Mouse (Mus musculus) neural tube, embryonic 15.5 days (tissue): Measurements from ENCODE around the gene Olfr46. TPM values are rescaled to one million over a fixed set of nuclear protein-coding genes. Genes with fewer than 3 reads are reported as not detected.
"Not testable (repeated sequence)": the region's sequence is repeated elsewhere in the genome, so short reads cannot be mapped to it uniquely, and the experiment has no call there.

Experiments
- ATAC-seq: fragments of 200-750 bp; cut with Nextera tagmentation; 2 replicates; pipeline ENCODE4 v1.8.0; 2017; ENCODE audit warnings: mild to moderate bottlenecking, moderate TSS enrichment, moderate library complexity; ENCODE audit not compliant: low FRiP score
- H3K27ac ChIP-seq: fragments of 300-500 bp; sonication (generic); replicated peaks from 2 replicates; pipeline ENCODE4 v1.5.1; 2015; ENCODE audit warnings: mild to moderate bottlenecking, inconsistent platforms
- H3K27me3 ChIP-seq: fragments of 300-500 bp; sonication (generic); replicated peaks from 2 replicates; pipeline ENCODE4 v1.6.1; 2015; ENCODE audit warnings: inconsistent platforms
- H3K36me3 ChIP-seq: fragments of 300-500 bp; sonication (generic); 2 replicates; pipeline ENCODE4 v1.6.1; 2015; ENCODE audit warnings: inconsistent platforms
- H3K4me1 ChIP-seq: fragments of 300-500 bp; sonication (generic); 2 replicates; pipeline ENCODE4 v1.6.1; 2015; ENCODE audit warnings: inconsistent platforms
- H3K4me2 ChIP-seq: fragments of 300-500 bp; sonication (generic); 2 replicates; pipeline ENCODE4 v1.6.1; 2015; ENCODE audit warnings: inconsistent platforms, mild to moderate bottlenecking, moderate library complexity
- H3K4me3 ChIP-seq: fragments of 300-500 bp; sonication (generic); replicated peaks from 2 replicates; pipeline ENCODE4 v1.5.1; 2015; ENCODE audit warnings: mild to moderate bottlenecking, inconsistent platforms
- H3K9ac ChIP-seq: fragments of 300-500 bp; sonication (generic); replicated peaks from 2 replicates; pipeline ENCODE4 v1.6.1; 2015; ENCODE audit warnings: mild to moderate bottlenecking, inconsistent platforms
- H3K9me3 ChIP-seq: fragments of 300-500 bp; sonication (generic); replicated peaks from 2 replicates; pipeline ENCODE4 v1.6.1; 2016; ENCODE audit warnings: inconsistent platforms
- WGBS: fragments of 180-500 bp; shearing (Covaris S2); methylation state at CpG from one replicate; pipeline ENCODE4 v1.1.7; 2015; ENCODE audit warnings: mixed read lengths; 5-methylcytosine and 5-hydroxymethylcytosine counted together
- polyA plus RNA-seq: library from polyadenylated mRNA; unstranded; fragments of >200 nt; fragmentation: Nextera tagmentation; extraction: Ambion mirVana; gene quantifications from 2 replicates; pipeline ENCODE4 v1.2.1, GENCODE M21; 2015

Gene Olfr46
- 0.01 TPM in 1 of 2 replicates, not detected in the other for polyA plus RNA-seq

GRCm38 (mm10) chr7:140600969-140601368, at the start of gene Olfr46:
Gene Olfr46 (plus strand): TSS chr7:140601269.
- H3K27ac ChIP-seq, H3K4me1 ChIP-seq, H3K4me3 ChIP-seq, H3K9ac ChIP-seq, H3K27me3 ChIP-seq, H3K9me3 ChIP-seq, H3K36me3 ChIP-seq, ATAC-seq, H3K4me2 ChIP-seq: not testable (repeated sequence)
- WGBS, result 85% methylated on average over 2 of the region's 2 CpGs

GRCm38 (mm10) chr7:140567586-140567985, 33.5 kb upstream of the Olfr46 start, which contains the start of gene Olfr538:
Gene Olfr538 (plus strand): TSS chr7:140567886.
- H3K4me1 ChIP-seq, result no peaks in the 10 kb centered on the region
- no peak within 1 kb of the TSS for H3K4me2 ChIP-seq
- 66% methylated on average over 3 of the region's 3 CpGs for WGBS
- H3K4me3 ChIP-seq, result no peak within 1 kb of the TSS
- ATAC-seq, result no peak
- H3K27me3 ChIP-seq, result no peaks in the 10 kb centered on the region
- H3K36me3 ChIP-seq, result no peaks in the 10 kb centered on the region
- H3K27ac ChIP-seq, result no peak within 1 kb of the TSS
- no peaks in the 10 kb centered on the region for H3K9me3 ChIP-seq
- H3K9ac ChIP-seq, result no peak within 1 kb of the TSS

DNA sequence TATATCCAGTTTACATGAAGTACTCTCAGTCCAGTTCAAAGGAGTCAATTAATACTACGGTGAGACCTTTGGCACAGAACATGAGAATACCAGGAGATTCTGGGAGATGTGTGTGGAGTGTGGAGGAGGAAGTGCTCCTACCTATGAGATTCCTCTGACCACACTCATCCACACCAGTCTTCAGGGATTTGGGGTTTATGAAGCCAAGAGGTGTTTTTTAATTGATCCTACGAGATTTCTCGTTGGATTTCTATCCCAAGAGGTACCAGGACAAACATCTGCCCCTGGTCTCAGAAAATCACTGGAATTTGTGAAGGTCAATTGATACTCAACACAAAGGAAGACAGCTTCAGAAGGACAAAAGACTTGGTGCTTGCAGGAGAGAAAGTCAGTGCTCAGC, 27.6 kb downstream of the Olfr46 start, which contains the start of gene Olfr61:
Olfr61 (plus strand) TSS at position 301 of the 400 bp plus-strand sequence.
- H3K4me3 ChIP-seq, ATAC-seq, H3K9ac ChIP-seq, H3K36me3 ChIP-seq, H3K27ac ChIP-seq, H3K9me3 ChIP-seq, H3K27me3 ChIP-seq, H3K4me2 ChIP-seq, H3K4me1 ChIP-seq: not testable (repeated sequence)
- 89% methylated on average over 3 of the region's 3 CpGs for WGBS

DNA sequence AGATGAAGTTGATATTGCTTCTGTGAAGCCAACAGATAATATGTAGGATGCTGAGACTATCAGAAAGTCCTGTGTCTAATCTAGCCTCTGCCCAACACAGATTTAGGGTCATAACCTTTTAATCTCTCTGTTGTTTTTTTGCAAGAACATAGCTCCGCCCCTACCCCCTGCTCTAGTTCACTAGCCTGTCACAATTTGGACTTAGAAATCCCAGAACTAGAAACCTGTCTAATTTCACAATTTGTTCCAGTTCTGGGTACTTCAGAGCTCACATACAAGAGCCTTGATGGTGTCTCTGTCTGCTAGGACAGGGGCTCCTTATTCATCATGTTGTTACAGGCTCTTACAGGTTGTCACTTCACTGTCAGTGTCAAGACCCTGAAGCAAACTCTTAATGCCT, 29.5 kb downstream of the Olfr46 start:
- H3K9ac ChIP-seq, result no peak overlapping the region
- no peaks in the 10 kb centered on the region for H3K9me3 ChIP-seq
- no peak overlapping the region for H3K4me2 ChIP-seq
- 84% methylated on average over 1 of the region's 1 CpGs for WGBS
- no peaks in the 10 kb centered on the region for H3K36me3 ChIP-seq
- no peaks in the 10 kb centered on the region for H3K27me3 ChIP-seq
- ATAC-seq, result no peak
- no peak overlapping the region for H3K4me3 ChIP-seq
- H3K4me1 ChIP-seq, result no peaks in the 10 kb centered on the region
- H3K27ac ChIP-seq, result no peak overlapping the region

DNA sequence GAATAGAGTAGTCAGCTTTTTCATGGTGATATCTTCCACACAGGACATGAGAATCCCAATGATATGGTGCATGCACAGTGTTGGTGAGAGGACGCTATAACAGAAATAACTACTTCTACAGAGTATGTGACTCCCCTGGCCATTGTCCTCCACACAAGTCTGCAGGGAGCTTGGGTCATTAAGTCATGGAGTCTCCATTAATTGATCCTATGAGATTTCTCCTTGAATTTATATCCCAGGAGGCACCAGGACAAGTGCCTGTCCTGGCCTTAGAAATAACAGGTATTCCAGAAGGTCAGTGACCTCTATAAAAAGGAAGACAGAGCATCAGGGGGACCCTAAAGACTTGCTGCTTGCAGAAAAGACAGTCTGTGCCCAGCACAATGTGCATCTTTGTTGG, 45.1 kb downstream of the Olfr46 start, which contains the start of gene Olfr53:
Olfr53 (plus strand) TSS at position 301 of the 400 bp plus-strand sequence.
- ATAC-seq, result no peak
- Histone ChIP-seq H3K27me3 (no peaks in the 10 kb centered on the region), H3K27ac (no peak within 1 kb of the TSS), H3K4me2 (no peak within 1 kb of the TSS), H3K4me3 (no peak within 1 kb of the TSS), H3K9me3 (no peaks in the 10 kb centered on the region), H3K9ac (no peak within 1 kb of the TSS), H3K36me3 (no peaks in the 10 kb centered on the region), H3K4me1 (no peaks in the 10 kb centered on the region)
- 87% methylated on average over 1 of the region's 1 CpGs for WGBS

GRCm38 (mm10) chr7:140659630-140660029, 58.6 kb downstream of the Olfr46 start, which contains the start of gene Olfr539:
Gene Olfr539 (plus strand): TSS chr7:140659930.
- Histone ChIP-seq H3K4me1 (no peaks in the 10 kb centered on the region), H3K9me3 (no peaks in the 10 kb centered on the region), H3K4me2 (no peak within 1 kb of the TSS), H3K9ac (no peak within 1 kb of the TSS), H3K27me3 (no peaks in the 10 kb centered on the region), H3K4me3 (no peak within 1 kb of the TSS), H3K36me3 (no peaks in the 10 kb centered on the region), H3K27ac (no peak within 1 kb of the TSS)
- 72% methylated on average over 4 of the region's 4 CpGs for WGBS
- ATAC-seq, result no peak

Other genes starting within 250 kb of the Olfr46 start
- gene Olfr60, start 239.6 kb upstream of the Olfr46 start, polyA plus RNA-seq, result not detected in 2 replicates
- not detected in 2 replicates for gene Olfr530, start 224.9 kb upstream of the Olfr46 start, polyA plus RNA-seq
- gene Olfr531, start 198.4 kb upstream of the Olfr46 start, polyA plus RNA-seq, result not detected in 2 replicates
- gene Olfr532, start 179.6 kb upstream of the Olfr46 start, polyA plus RNA-seq, result not detected in 2 replicates
- not detected in 2 replicates for gene Olfr533, start 137.9 kb upstream of the Olfr46 start, polyA plus RNA-seq
- not detected in 2 replicates for gene Olfr535, start 117.1 kb upstream of the Olfr46 start, polyA plus RNA-seq
- gene Olfr536, start 93.9 kb upstream of the Olfr46 start, polyA plus RNA-seq, result not detected in 2 replicates
- gene Olfr538, start 33.4 kb upstream of the Olfr46 start, polyA plus RNA-seq, result not detected in 2 replicates
- not detected in 2 replicates for gene Olfr61, start 27.7 kb downstream of the Olfr46 start, polyA plus RNA-seq
- gene Olfr53, start 45.2 kb downstream of the Olfr46 start, polyA plus RNA-seq, result not detected in 2 replicates
- gene Olfr539, start 58.7 kb downstream of the Olfr46 start, polyA plus RNA-seq, result 0.01 TPM in 2 replicates
- gene Olfr45, start 80.7 kb downstream of the Olfr46 start, polyA plus RNA-seq, result not detected in 2 replicates
- gene Olfr541, start 96.0 kb downstream of the Olfr46 start, polyA plus RNA-seq, result not detected in 2 replicates
- not detected in 2 replicates for gene Cyp2e1, start 162.5 kb downstream of the Olfr46 start, polyA plus RNA-seq
- 0.47 and 0.73 TPM in 2 replicates for gene Syce1, start 186.6 kb downstream of the Olfr46 start, polyA plus RNA-seq
- 29.4 and 33.1 TPM in 2 replicates for gene Zfp941, start 220.9 kb downstream of the Olfr46 start, polyA plus RNA-seq
- gene Urah, start 233.7 kb downstream of the Olfr46 start, polyA plus RNA-seq, result 0.23 and 0.46 TPM in 2 replicates
- gene Scgb1c1, start 244.3 kb downstream of the Olfr46 start, polyA plus RNA-seq, result not detected in 2 replicates
- gene Odf3, start 246.5 kb downstream of the Olfr46 start, polyA plus RNA-seq, result not detected in 2 replicates